Mouse (Mus musculus) hindbrain, embryonic 12.5 days (tissue): Measurements from ENCODE around the gene Aaas. TPM values are rescaled to one million over a fixed set of nuclear protein-coding genes. Genes with fewer than 3 reads are reported as not detected.

Experiments
- ATAC-seq: fragments of 200-750 bp; cut with Nextera tagmentation; 2 replicates; pipeline ENCODE4 v1.8.0; 2017; ENCODE audit warnings: moderate TSS enrichment; ENCODE audit not compliant: low FRiP score
- H3K27ac ChIP-seq: fragments of 300-500 bp; sonication (generic); 2 replicates; pipeline ENCODE4 v1.5.1; 2016; ENCODE audit warnings: mild to moderate bottlenecking
- H3K27me3 ChIP-seq: fragments of 300-500 bp; sonication (generic); 2 replicates; pipeline ENCODE4 v1.6.1; 2016; ENCODE audit warnings: mild to moderate bottlenecking
- H3K36me3 ChIP-seq: fragments of 300-500 bp; sonication (generic); 2 replicates; pipeline ENCODE4 v1.6.1; 2016; ENCODE audit warnings: mild to moderate bottlenecking
- H3K4me1 ChIP-seq: fragments of 300-500 bp; sonication (generic); 2 replicates; pipeline ENCODE4 v1.6.1; 2016
- H3K4me2 ChIP-seq: fragments of 300-500 bp; sonication (generic); replicated peaks from 2 replicates; pipeline ENCODE4 v1.6.1; 2016; ENCODE audit warnings: mild to moderate bottlenecking
- H3K4me3 ChIP-seq: fragments of 300-500 bp; sonication (generic); 2 replicates; pipeline ENCODE4 v1.5.1; 2016; ENCODE audit warnings: mild to moderate bottlenecking
- H3K9ac ChIP-seq: fragments of 300-500 bp; sonication (generic); 2 replicates; pipeline ENCODE4 v1.6.1; 2016; ENCODE audit warnings: mild to moderate bottlenecking, moderate library complexity
- H3K9me3 ChIP-seq: fragments of 300-500 bp; sonication (generic); replicated peaks from 2 replicates; pipeline ENCODE4 v1.6.1; 2016; ENCODE audit warnings: mild to moderate bottlenecking
- WGBS: fragments of 180-500 bp; shearing (Covaris S2); methylation state at CpG from one replicate; pipeline ENCODE4 v1.1.7; 2016; 5-methylcytosine and 5-hydroxymethylcytosine counted together
- polyA plus RNA-seq: library from polyadenylated mRNA; unstranded; fragments of >200 nt; fragmentation: Nextera tagmentation; extraction: Ambion mirVana; gene quantifications from 2 replicates; pipeline ENCODE4 v1.2.1, GENCODE M21; 2016

The Aaas gene
- 54.6 and 60.9 TPM in 2 replicates for polyA plus RNA-seq

GRCm38 (mm10) chr15:102350138-102350941, at the start of gene Aaas:
Aaas (minus strand) TSS chr15:102350771.
- Histone ChIP-seq H3K4me1 (peaks cover 20% of the 10 kb centered on the region), H3K9me3 (no peaks in the 10 kb centered on the region), H3K9ac (peak within 1 kb of the TSS; percentile 81), H3K27me3 (no peaks in the 10 kb centered on the region), H3K36me3 (peaks cover 22% of the 10 kb centered on the region), H3K27ac (peak within 1 kb of the TSS; percentile 62; the same call in 1 of the 2 replicates), H3K4me2 (peak within 1 kb of the TSS; percentile 90), H3K4me3 (peak within 1 kb of the TSS; percentile 76)
- peak; percentile 88 for ATAC-seq
- WGBS = under 1% methylated on average over 56 of the region's 56 CpGs

GRCm38 (mm10) chr15:102399229-102400221, 49.0 kb upstream of the Aaas start:
- H3K27ac ChIP-seq = peak overlapping the region; percentile 44; the same call in 1 of the 2 replicates

GRCm38 (mm10) chr15:102398629-102399028, 48.1 kb upstream of the Aaas start:
- Histone ChIP-seq H3K27me3 (no peaks in the 10 kb centered on the region), H3K4me2 (peak overlapping the region; percentile 74; the same call in 1 of the 2 replicates), H3K9me3 (no peaks in the 10 kb centered on the region), H3K9ac (no peak overlapping the region), H3K4me3 (no peak overlapping the region), H3K27ac (no peak overlapping the region), H3K4me1 (peaks cover 13% of the 10 kb centered on the region), H3K36me3 (no peaks in the 10 kb centered on the region)
- no peak for ATAC-seq
- WGBS = 26% methylated on average over 5 of the region's 5 CpGs

More at GRCm38 (mm10) chr15:102399229-102400221, 49.0 kb upstream of the Aaas start:
- Histone ChIP-seq H3K36me3 (no peaks in the 10 kb centered on the region), H3K4me2 (peak overlapping the region; percentile 74), H3K4me1 (peaks cover 13% of the 10 kb centered on the region), H3K9ac (peak overlapping the region; percentile 54), H3K4me3 (peak overlapping the region; percentile 42), H3K9me3 (no peaks in the 10 kb centered on the region), H3K27me3 (no peaks in the 10 kb centered on the region)
- WGBS = 4% methylated on average over 34 of the region's 34 CpGs
- peak; percentile 43; the same call in 1 of the 2 replicates for ATAC-seq

GRCm38 (mm10) chr15:102395061-102395460, 44.5 kb upstream of the Aaas start:
- H3K4me3 ChIP-seq = no peak overlapping the region
- 19% methylated on average over 3 of the region's 3 CpGs for WGBS
- H3K9me3 ChIP-seq = no peaks in the 10 kb centered on the region
- no peak overlapping the region for H3K4me2 ChIP-seq
- no peak overlapping the region for H3K27ac ChIP-seq
- H3K9ac ChIP-seq = no peak overlapping the region
- no peaks in the 10 kb centered on the region for H3K27me3 ChIP-seq
- peaks cover 13% of the 10 kb centered on the region for H3K4me1 ChIP-seq
- H3K36me3 ChIP-seq = no peaks in the 10 kb centered on the region
- no peak for ATAC-seq

- H3K4me1 ChIP-seq = peaks cover 2% of the 10 kb centered on the region; the same call in 1 of the 2 replicates
- H3K27me3 ChIP-seq = no peaks in the 10 kb centered on the region
- H3K9me3 ChIP-seq = no peaks in the 10 kb centered on the region
- H3K36me3 ChIP-seq = no peaks in the 10 kb centered on the region
- H3K27ac ChIP-seq = no peak overlapping the region
- H3K4me2 ChIP-seq = no peak overlapping the region
- ATAC-seq = no peak
- H3K9ac ChIP-seq = no peak overlapping the region
- H3K4me3 ChIP-seq = no peak overlapping the region
Observed at GRCm38 (mm10) chr15:102393584-102394014, 43.0 kb upstream of the Aaas start.

GRCm38 (mm10) chr15:102392520-102392919, 41.9 kb upstream of the Aaas start:
- no peak for ATAC-seq
- no peaks in the 10 kb centered on the region for H3K27me3 ChIP-seq
- H3K9ac ChIP-seq = no peak overlapping the region
- H3K27ac ChIP-seq = no peak overlapping the region
- no peaks in the 10 kb centered on the region for H3K9me3 ChIP-seq
- no peak overlapping the region for H3K4me2 ChIP-seq
- no peak overlapping the region for H3K4me3 ChIP-seq
- 49% methylated on average over 2 of the region's 2 CpGs for WGBS
- no peaks in the 10 kb centered on the region for H3K36me3 ChIP-seq
- no peaks in the 10 kb centered on the region; the same call in 1 of the 2 replicates for H3K4me1 ChIP-seq

- no peak for ATAC-seq
- Histone ChIP-seq H3K9ac (no peak overlapping the region), H3K4me3 (no peak overlapping the region), H3K27me3 (no peaks in the 10 kb centered on the region), H3K4me1 (no peaks in the 10 kb centered on the region), H3K36me3 (no peaks in the 10 kb centered on the region), H3K27ac (no peak overlapping the region), H3K9me3 (no peaks in the 10 kb centered on the region), H3K4me2 (no peak overlapping the region)
- WGBS = 88% methylated on average over 3 of the region's 3 CpGs
Observed at GRCm38 (mm10) chr15:102388942-102389341, 38.4 kb upstream of the Aaas start.

- Histone ChIP-seq H3K4me2 (no peak overlapping the region), H3K9ac (no peak overlapping the region), H3K27me3 (no peaks in the 10 kb centered on the region), H3K4me3 (no peak overlapping the region), H3K9me3 (no peaks in the 10 kb centered on the region), H3K27ac (no peak overlapping the region), H3K36me3 (no peaks in the 10 kb centered on the region), H3K4me1 (no peaks in the 10 kb centered on the region)
- 49% methylated on average over 9 of the region's 9 CpGs for WGBS
- ATAC-seq = no peak
Observed at GRCm38 (mm10) chr15:102386640-102387039, 36.1 kb upstream of the Aaas start.

- H3K27me3 ChIP-seq = no peaks in the 10 kb centered on the region; the same call in 1 of the 2 replicates
- no peak overlapping the region for H3K27ac ChIP-seq
- no peaks in the 10 kb centered on the region for H3K4me1 ChIP-seq
- no peak for ATAC-seq
- 84% methylated on average over 6 of the region's 6 CpGs for WGBS
- H3K9ac ChIP-seq = no peak overlapping the region
- no peak overlapping the region for H3K4me2 ChIP-seq
- H3K9me3 ChIP-seq = no peaks in the 10 kb centered on the region
- no peak overlapping the region for H3K4me3 ChIP-seq
- no peaks in the 10 kb centered on the region for H3K36me3 ChIP-seq
Observed at GRCm38 (mm10) chr15:102383671-102384070, 33.1 kb upstream of the Aaas start.

- no peaks in the 10 kb centered on the region for H3K36me3 ChIP-seq
- no peaks in the 10 kb centered on the region for H3K9me3 ChIP-seq
- no peak overlapping the region for H3K4me2 ChIP-seq
- peaks cover 14% of the 10 kb centered on the region for H3K4me1 ChIP-seq
- no peak overlapping the region for H3K27ac ChIP-seq
- H3K27me3 ChIP-seq = peaks cover 3% of the 10 kb centered on the region; the same call in 1 of the 2 replicates
- WGBS = 4% methylated on average over 7 of the region's 7 CpGs
- no peak overlapping the region for H3K9ac ChIP-seq
- H3K4me3 ChIP-seq = no peak overlapping the region
- peak; percentile 60 for ATAC-seq
Observed at GRCm38 (mm10) chr15:102381575-102381974, 31.0 kb upstream of the Aaas start.

- WGBS = 2% methylated on average over 10 of the region's 10 CpGs
- H3K4me3 ChIP-seq = peak overlapping the region; percentile 49; the same call in 1 of the 2 replicates
- H3K9ac ChIP-seq = no peak overlapping the region
- H3K36me3 ChIP-seq = no peaks in the 10 kb centered on the region
- H3K27ac ChIP-seq = peak overlapping the region; percentile 35; the same call in 1 of the 2 replicates
- H3K27me3 ChIP-seq = peaks cover 3% of the 10 kb centered on the region; the same call in 1 of the 2 replicates
- no peaks in the 10 kb centered on the region for H3K9me3 ChIP-seq
- H3K4me2 ChIP-seq = peak overlapping the region; percentile 81
- ATAC-seq = 0 out of 2 replicates have a peak, but pooled peaks have one; percentile 15
- peaks cover 20% of the 10 kb centered on the region for H3K4me1 ChIP-seq
Observed at GRCm38 (mm10) chr15:102377810-102378262, 27.3 kb upstream of the Aaas start.

- Histone ChIP-seq H3K9me3 (no peaks in the 10 kb centered on the region), H3K27me3 (peaks cover 4% of the 10 kb centered on the region), H3K27ac (peak overlapping the region; percentile 56), H3K9ac (peak overlapping the region; percentile 65), H3K36me3 (no peaks in the 10 kb centered on the region), H3K4me1 (peaks cover 20% of the 10 kb centered on the region), H3K4me2 (peak overlapping the region; percentile 81), H3K4me3 (peak overlapping the region; percentile 49)
- under 1% methylated on average over 7 of the region's 7 CpGs for WGBS
- ATAC-seq = peak; percentile 62
Observed at GRCm38 (mm10) chr15:102377163-102377543, 26.6 kb upstream of the Aaas start.
